Mouse (Mus musculus) T-helper 1 cell (primary cell): ENCODE measurements around the gene Ehbp1.

ENCODE experiments used
- in situ Hi-C: fragments of 300-600 bp; cut with MboI, MseI; formaldehyde crosslinking; loops from one replicate; pipeline ENCODE4 v1.15.1; 2025; ENCODE audit warnings: high pct_unique_total_duplicates

The Ehbp1 gene

GRCm38 (mm10) chr11:22199881-22200280 lies 142.2 kb downstream of the Ehbp1 start:
- in situ Hi-C loops: loop anchor here (10.0 kb wide), 1 partner anchor 215 kb away; no protein-coding TSS in a partner anchor

- in situ Hi-C loops: no loop called here
These were observed 143.7 kb downstream of the Ehbp1 start for GRCm38 (mm10) chr11:22198406-22198805.

GRCm38 (mm10) chr11:22197935-22198334 lies 144.2 kb downstream of the Ehbp1 start:
- in situ Hi-C loops: no loop called here

GRCm38 (mm10) chr11:22196776-22197175 lies 145.3 kb downstream of the Ehbp1 start:
- in situ Hi-C loops: no loop called here

- in situ Hi-C loops: no loop called here
These were observed 147.5 kb downstream of the Ehbp1 start for GRCm38 (mm10) chr11:22194607-22195006.

DNA sequence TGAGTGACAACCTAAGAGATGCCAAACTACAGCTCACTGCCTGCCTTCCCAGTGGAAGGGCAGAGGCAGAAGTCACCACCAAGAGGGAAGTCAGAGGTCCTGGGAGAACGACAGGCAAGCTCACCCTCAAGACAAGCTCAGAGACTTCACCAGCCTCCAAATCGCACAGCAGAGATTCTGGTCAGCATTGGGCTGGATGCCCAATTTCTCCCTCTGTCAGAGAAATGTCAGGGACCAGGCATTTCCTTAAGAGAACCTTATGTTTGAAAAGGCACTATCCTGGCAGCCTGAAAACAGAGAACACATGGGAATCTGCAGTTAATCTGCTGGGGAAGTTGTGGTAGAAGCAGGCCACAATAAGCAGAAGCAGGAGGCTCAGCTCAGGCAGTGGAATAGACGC lies 151.5 kb downstream of the Ehbp1 start:
- in situ Hi-C loops: no loop called here

GRCm38 (mm10) chr11:22189970-22190369 lies 152.1 kb downstream of the Ehbp1 start:
- in situ Hi-C loops: no loop called here

- in situ Hi-C loops: no loop called here
These were observed 160.3 kb downstream of the Ehbp1 start for GRCm38 (mm10) chr11:22181530-22182501.

DNA sequence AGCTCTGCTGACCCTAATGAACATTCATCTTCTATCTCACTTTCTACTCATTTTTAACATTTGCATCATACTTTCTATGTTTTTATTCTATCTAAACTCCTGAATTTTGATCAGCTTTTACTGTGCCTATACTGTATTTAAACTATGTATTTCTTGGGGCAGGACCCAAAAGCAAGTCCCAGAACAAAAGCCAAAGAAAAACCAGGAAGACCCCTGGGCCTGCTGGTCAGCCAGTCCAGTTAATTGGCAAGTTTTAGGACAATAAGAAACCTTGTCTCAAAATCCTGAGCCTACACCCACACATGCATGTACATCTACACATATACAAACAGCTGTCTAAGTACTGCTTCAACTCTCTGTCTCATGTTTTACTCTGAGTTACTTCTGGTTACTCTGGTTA lies 161.9 kb downstream of the Ehbp1 start:
- in situ Hi-C loops: no loop called here

DNA sequence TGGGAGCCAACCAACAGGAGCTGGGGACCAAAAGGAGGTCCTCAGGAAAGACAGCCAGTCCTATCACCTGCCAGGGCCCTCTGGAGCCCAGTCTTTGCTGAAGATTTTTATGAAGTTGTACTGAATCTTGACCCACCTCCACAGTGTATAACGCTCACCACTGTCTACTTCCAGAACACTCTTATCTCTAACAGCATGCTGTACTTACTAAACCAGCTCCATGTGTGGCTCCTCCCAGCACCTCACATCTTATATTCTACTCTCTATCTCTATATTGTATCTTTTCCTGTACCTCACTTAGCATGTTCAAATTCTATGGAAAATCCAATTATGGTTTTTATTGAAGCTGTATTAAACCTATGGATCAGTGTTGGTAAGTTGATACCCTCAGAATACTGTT lies 163.5 kb downstream of the Ehbp1 start:
- in situ Hi-C loops: no loop called here

GRCm38 (mm10) chr11:22174311-22174710 lies 167.8 kb downstream of the Ehbp1 start:
- in situ Hi-C loops: no loop called here

DNA sequence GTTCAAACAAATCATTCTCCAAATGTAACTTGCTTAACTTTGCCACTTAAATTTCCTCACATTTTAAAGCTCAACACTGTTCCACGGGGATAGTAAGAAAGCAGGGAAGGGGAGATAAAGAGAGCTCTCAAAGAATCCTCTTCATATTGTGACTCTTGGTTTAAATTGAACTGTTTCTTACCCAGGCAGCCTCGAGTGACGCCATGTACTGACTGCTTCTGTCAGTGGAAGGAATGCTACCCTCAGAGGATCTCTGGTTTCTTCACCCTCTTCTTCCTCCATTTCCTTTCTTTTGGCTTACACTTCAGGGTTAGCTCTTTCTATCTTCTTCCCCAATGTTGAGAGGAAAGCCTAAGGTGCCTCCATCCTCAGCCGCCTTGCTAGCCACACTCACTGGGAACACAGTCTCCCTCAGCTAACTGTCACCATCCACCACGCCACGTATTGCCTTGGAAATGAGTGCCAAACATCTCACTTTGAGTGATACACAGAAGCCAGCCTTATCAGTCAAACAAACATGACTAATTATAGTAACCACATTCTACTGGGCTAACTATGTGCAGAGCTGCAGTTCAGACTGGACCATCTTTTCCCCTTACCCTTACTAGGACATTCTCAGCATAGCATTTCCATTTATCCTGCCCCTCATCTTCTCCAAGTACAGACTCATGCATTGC lies 171.0 kb downstream of the Ehbp1 start:
- in situ Hi-C loops: no loop called here

DNA sequence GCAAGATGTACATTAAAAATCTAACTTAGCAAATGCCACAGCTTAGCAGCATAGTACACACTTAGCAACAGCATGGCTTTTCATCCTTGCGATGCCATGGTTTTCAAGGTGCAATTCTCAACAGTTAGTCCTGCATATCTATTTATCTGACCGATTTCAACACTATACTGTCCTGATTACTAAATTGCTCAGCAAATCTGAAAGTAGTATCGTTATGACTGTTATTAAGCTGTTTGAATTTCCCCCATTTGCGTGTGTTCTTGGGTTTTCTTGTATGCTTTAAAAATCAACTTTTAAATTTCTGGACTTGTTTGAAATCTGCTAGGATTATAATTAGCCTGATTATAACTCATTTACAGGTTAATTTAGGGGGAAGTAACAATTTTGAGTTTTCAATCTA lies 184.2 kb downstream of the Ehbp1 start:
- in situ Hi-C loops: no loop called here

DNA sequence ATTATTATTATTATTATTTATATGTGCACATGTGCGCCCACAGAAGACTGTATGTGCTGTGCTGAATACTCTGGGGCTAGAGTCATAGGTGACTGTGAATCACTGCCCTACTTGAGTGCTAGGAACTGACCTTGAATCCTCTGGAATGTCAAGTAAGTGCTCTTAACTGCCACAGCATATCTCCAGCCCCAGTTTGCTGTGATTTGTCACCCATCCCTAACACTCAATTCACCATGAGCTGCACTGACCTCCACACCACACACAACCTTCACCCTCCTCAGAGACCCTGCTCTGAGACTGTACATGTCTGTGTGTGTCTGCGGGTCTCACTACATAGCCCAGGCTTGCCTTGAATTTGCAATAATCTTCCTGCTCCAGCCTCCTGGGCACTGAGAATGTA lies 185.9 kb downstream of the Ehbp1 start:
- in situ Hi-C loops: no loop called here

GRCm38 (mm10) chr11:22155366-22156095 lies 186.6 kb downstream of the Ehbp1 start:
- in situ Hi-C loops: no loop called here

- in situ Hi-C loops: no loop called here
These were observed 187.4 kb downstream of the Ehbp1 start for GRCm38 (mm10) chr11:22154501-22155294.

GRCm38 (mm10) chr11:22140737-22141136 lies 201.4 kb downstream of the Ehbp1 start:
- in situ Hi-C loops: no loop called here

DNA sequence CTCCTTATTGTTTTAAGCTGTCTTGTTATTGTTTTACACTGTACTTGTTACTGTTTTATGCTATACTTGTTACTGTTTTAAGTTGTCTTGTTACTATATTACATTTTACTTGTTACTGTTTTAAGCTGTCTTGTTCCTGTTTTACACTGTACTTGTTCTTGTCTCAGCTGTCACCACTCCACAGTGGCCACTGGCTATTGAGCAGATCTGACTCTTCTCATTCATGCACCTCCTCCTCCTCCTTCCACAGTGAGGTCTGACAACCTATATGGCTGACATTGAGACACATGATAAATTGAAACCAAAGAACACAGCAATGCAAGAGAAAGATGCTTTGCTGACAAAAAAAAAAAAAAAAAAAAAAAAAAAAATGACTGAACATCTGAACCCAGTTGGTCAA lies 203.6 kb downstream of the Ehbp1 start:
- in situ Hi-C loops: no loop called here

DNA sequence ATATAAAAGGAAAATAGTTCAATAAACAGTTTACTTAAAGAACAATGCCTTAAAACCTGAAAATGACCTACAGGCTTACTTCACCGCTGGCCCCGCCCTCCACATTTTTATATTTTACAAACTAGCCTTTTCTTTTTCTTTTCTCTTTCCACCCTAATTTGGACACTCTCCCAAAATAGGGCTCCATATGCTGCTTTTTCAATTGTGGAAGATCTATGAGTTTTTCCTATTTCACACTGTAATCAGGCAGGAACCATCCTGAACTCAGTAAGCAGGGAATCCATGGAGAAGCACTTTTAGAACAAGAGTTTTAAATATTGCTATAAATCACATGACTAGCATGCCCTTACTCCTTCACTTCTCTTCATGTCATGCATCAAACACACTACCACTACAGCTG lies 216.9 kb downstream of the Ehbp1 start:
- in situ Hi-C loops: no loop called here

- in situ Hi-C loops: no loop called here
These were observed 223.2 kb downstream of the Ehbp1 start for GRCm38 (mm10) chr11:22118853-22119252.

GRCm38 (mm10) chr11:22112161-22112560 lies 229.9 kb downstream of the Ehbp1 start:
- in situ Hi-C loops: no loop called here
